Mouse (Mus musculus) limb, embryonic 12.5 days (tissue): Measurements from ENCODE around the gene Lrch2. TPM values are rescaled to one million over a fixed set of nuclear protein-coding genes. Genes with fewer than 3 reads are reported as not detected.

ENCODE experiments used
- ATAC-seq: fragments of 200-750 bp; cut with Nextera tagmentation; 2 replicates; pipeline ENCODE4 v1.8.0; 2017; ENCODE audit warnings: low read depth, moderate TSS enrichment; ENCODE audit not compliant: insufficient number of reproducible peaks, insufficient read depth, low FRiP score, low TSS enrichment
- H3K27ac ChIP-seq: fragments of 300-500 bp; sonication (generic); 2 replicates; pipeline ENCODE4 v1.5.1; 2016; ENCODE audit warnings: mild to moderate bottlenecking, moderate library complexity
- H3K27me3 ChIP-seq: fragments of 300-500 bp; sonication (generic); 2 replicates; pipeline ENCODE4 v1.6.1; 2016; ENCODE audit warnings: mild to moderate bottlenecking, moderate library complexity
- H3K36me3 ChIP-seq: fragments of 300-500 bp; sonication (generic); 2 replicates; pipeline ENCODE4 v1.6.1; 2016; ENCODE audit warnings: mild to moderate bottlenecking, moderate library complexity
- H3K4me1 ChIP-seq: fragments of 300-500 bp; sonication (generic); replicated peaks from 2 replicates; pipeline ENCODE4 v1.6.1; 2016
- H3K4me2 ChIP-seq: fragments of 300-500 bp; sonication (generic); 2 replicates; pipeline ENCODE4 v1.6.1; 2016; ENCODE audit warnings: mild to moderate bottlenecking, moderate library complexity
- H3K4me3 ChIP-seq: fragments of 300-500 bp; sonication (generic); replicated peaks from 2 replicates; pipeline ENCODE4 v1.5.1; 2016; ENCODE audit warnings: mild to moderate bottlenecking
- H3K9ac ChIP-seq: fragments of 300-500 bp; sonication (generic); replicated peaks from 2 replicates; pipeline ENCODE4 v1.6.1; 2016; ENCODE audit warnings: mild to moderate bottlenecking, moderate library complexity
- H3K9me3 ChIP-seq: fragments of 300-500 bp; sonication (generic); 2 replicates; pipeline ENCODE4 v1.6.1; 2016; ENCODE audit warnings: mild to moderate bottlenecking, moderate library complexity
- WGBS: fragments of 180-500 bp; shearing (Covaris S2); methylation state at CpG from one replicate; pipeline ENCODE4 v1.1.7; 2016; 5-methylcytosine and 5-hydroxymethylcytosine counted together
- polyA plus RNA-seq: library from polyadenylated mRNA; unstranded; fragments of >200 nt; fragmentation: Nextera tagmentation; extraction: Ambion mirVana; gene quantifications from 2 replicates; pipeline ENCODE4 v1.2.1, GENCODE M21; 2016

Lrch2 gene
- polyA plus RNA-seq, 1 experiment from 2014 or later = 7.7 TPM

DNA sequence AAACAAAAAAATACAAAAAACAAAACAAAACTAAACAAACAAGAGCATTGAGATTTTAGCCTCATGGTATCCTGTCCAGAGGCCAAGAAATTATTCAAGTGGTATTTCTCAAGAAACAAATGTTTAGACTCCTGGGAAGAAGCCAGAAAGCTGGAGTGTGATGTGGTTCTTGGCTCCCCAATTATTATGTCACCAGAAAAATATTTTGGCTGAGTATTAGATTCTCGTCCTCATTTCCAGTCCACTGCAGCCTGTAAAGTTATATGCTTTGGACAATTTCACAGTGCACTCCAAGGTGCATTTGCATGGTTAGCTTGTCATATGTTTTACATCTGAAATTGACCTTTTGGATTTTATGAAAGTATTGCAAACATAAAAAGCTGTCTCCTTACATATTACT lies 124.1 kb downstream of the Lrch2 start:
- Histone ChIP-seq H3K9ac (no peak overlapping the region), H3K27ac (no peak overlapping the region), H3K4me2 (no peak overlapping the region), H3K36me3 (no peaks in the 10 kb centered on the region), H3K4me3 (no peak overlapping the region), H3K27me3 (no peaks in the 10 kb centered on the region), H3K4me1 (no peaks in the 10 kb centered on the region), H3K9me3 (no peaks in the 10 kb centered on the region)
- ATAC-seq = no peak
- WGBS = 48% methylated on average over 1 of the region's 1 CpGs

DNA sequence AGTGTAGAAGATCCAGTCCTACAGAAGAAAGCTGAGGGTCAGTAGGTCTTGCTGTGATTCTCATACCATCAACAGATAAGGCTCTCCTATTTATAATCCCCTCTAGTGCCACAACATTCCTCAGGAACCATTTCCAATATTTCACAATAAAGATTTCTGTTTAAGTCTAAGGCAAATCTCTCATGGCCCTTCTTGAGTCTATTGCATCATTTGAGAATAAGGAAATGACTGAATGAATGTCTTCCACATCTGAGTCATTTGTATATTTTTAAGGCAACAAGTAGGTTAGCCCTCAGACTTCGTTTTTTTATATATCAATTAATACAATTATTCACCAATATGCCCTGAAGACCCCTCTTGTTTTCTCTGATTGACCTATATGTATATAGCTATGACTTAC lies 124.8 kb downstream of the Lrch2 start, which contains the start of gene Il13ra2:
Gene Il13ra2 (minus strand): TSS at position 64 of the 400 bp plus-strand sequence.
- no peak for ATAC-seq
- no peak within 1 kb of the TSS for H3K4me3 ChIP-seq
- H3K36me3 ChIP-seq = no peaks in the 10 kb centered on the region
- H3K9ac ChIP-seq = no peak within 1 kb of the TSS
- 46% methylated on average over 1 of the region's 1 CpGs for WGBS
- H3K4me1 ChIP-seq = no peaks in the 10 kb centered on the region
- no peak within 1 kb of the TSS for H3K4me2 ChIP-seq
- H3K9me3 ChIP-seq = no peaks in the 10 kb centered on the region
- no peak within 1 kb of the TSS for H3K27ac ChIP-seq
- H3K27me3 ChIP-seq = no peaks in the 10 kb centered on the region

Other genes with a start within 250 kb of the Lrch2 start
- gene Il13ra2, start 124.9 kb downstream of the Lrch2 start, polyA plus RNA-seq = not detected in 2 replicates
- not detected in 2 replicates for gene Vmn1r239-ps, start 100.4 kb downstream of the Lrch2 start, polyA plus RNA-seq
- not detected in 2 replicates for gene Gm15128, start 211.9 kb upstream of the Lrch2 start, polyA plus RNA-seq